Mouse (Mus musculus): Measurements from ENCODE around the gene Ccdc181. TPM values are rescaled to one million over a fixed set of nuclear protein-coding genes. Genes with fewer than 3 reads are reported as not detected.

Ccdc181 gene
- polyA plus RNA-seq, 1 experiment from 2014 or later = 7.4 TPM

Other genes with a start within 250 kb of the Ccdc181 start
- gene Sele, start 227.4 kb upstream of the Ccdc181 start, polyA plus RNA-seq (2016; fragmentation: Nextera tagmentation; extraction: Ambion mirVana) = not detected in 2 replicates
- gene Sell, start 213.6 kb upstream of the Ccdc181 start, polyA plus RNA-seq (2016; fragmentation: Nextera tagmentation; extraction: Ambion mirVana) = 0.06 and 0.17 TPM in 2 replicates
- gene Selp, start 160.3 kb upstream of the Ccdc181 start, polyA plus RNA-seq (2016; fragmentation: Nextera tagmentation; extraction: Ambion mirVana) = not detected in 2 replicates
- 0.27 and 0.32 TPM in 2 replicates for gene F5, start 123.7 kb upstream of the Ccdc181 start, polyA plus RNA-seq (2016; fragmentation: Nextera tagmentation; extraction: Ambion mirVana)
- 10.1 and 11.7 TPM in 2 replicates for gene Slc19a2, start 26.5 kb upstream of the Ccdc181 start, polyA plus RNA-seq (2016; fragmentation: Nextera tagmentation; extraction: Ambion mirVana)
- gene Nme7, start 28.5 kb downstream of the Ccdc181 start, polyA plus RNA-seq (2016; fragmentation: Nextera tagmentation; extraction: Ambion mirVana) = 36.5 and 41.0 TPM in 2 replicates
- 28.7 and 29.5 TPM in 2 replicates for gene Blzf1, start 31.9 kb downstream of the Ccdc181 start, polyA plus RNA-seq (2016; fragmentation: Nextera tagmentation; extraction: Ambion mirVana)
- gene Atp1b1, start 182.8 kb downstream of the Ccdc181 start, polyA plus RNA-seq (2016; fragmentation: Nextera tagmentation; extraction: Ambion mirVana) = 10.4 and 12.6 TPM in 2 replicates